Mouse (Mus musculus) megakaryocyte, embryonic 14.5 days (primary cell): ENCODE measurements around the gene Cd163.

ENCODE experiments used
- FLI1 ChIP-seq: IDR thresholded peaks from 2 replicates; pipeline ENCODE4 v1.6.1; 2012; ENCODE audit warnings: low read length, inconsistent platforms, mixed read lengths
- GATA1 ChIP-seq: IDR thresholded peaks from 3 replicates; pipeline ENCODE4 v1.6.1; 2012; ENCODE audit warnings: mixed read lengths, low read length, inconsistent platforms, borderline replicate concordance

DNA sequence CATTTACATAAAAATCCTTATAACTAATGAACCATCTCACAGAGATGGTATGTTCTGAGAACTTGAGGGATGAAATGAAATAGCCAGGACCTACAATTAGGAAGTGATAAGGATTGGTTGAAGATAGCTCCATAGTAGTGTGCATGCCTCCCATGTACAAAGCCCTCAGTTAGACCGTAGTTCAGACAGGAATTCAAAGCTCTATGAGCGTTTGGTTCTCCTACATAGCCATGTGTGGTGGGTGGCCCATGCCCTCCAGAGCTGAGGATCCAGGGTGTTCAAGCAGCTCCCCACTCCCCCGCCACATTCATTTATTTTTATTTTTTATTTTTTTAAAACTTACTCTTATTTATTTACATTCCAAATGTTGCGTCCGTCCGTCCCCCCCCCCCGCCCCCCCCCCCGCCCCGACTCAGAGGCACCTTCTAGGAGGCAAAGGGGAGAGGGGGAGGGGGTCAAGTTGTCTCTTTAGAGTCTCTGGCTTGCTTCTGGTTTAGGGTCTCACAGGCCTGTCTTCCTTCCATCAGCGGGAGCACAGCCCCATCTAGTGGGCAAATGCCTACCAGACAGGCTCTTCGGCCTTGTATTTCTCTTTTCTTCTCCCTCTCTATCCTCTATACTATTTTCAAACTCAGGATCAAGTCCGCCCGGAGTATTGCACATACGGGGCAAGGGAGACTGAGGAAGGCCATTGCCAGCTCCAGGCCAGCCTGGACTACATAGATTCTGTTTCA, 44.1 kb upstream of the Cd163 start:
- TF ChIP-seq GATA1 (no peak), FLI1 (no peak)
